In genomic region chr13:64030792-64031191, GRCm38 (mm10) we compare ENCODE assay signal across 23 mouse cellular contexts. TPM values are rescaled to one million over a fixed set of nuclear protein-coding genes. Genes with fewer than 3 reads are reported as not detected.
DNase-seq lines count a peak whose midpoint lies in the region; ATAC-seq and TF ChIP-seq lines count a peak whose summit lies in the region.
"Had no signal": no experiment of that assay in that cellular context is flagged by ENCODE, and none has a peak within 500 bp of the region (broad histone marks: within the 10 kb centered on the region; RNA-seq: fewer than 3 reads in every experiment).

No protein-coding gene starts in this region.

- H3K27ac ChIP-seq in gastrocnemius, adult 2 months = no peak overlapping the region
- H3K27ac ChIP-seq: forebrain, embryonic 12.5 days; heart, embryonic 10.5 days; hindbrain, embryonic 14.5 days; kidney, postnatal 0 days; liver, embryonic 12.5 days had no signal

- intact Hi-C loops in left cerebral cortex, postnatal 4 days (cut with DNase I) = loop anchor here (10.0 kb wide), 2 partner anchors 466 to 686 kb away; no protein-coding TSS in a partner anchor
- intact Hi-C loops in left cerebral cortex, postnatal 25 days (cut with DNase I) = loop anchor here (10.0 kb wide), 1 partner anchor 666 kb away; no protein-coding TSS in a partner anchor
- intact Hi-C loops in gastrocnemius, adult 2 months (cut with DNase I) = loop anchor here (10.0 kb wide), 1 partner anchor 176 kb away; no protein-coding TSS in a partner anchor

- DNase-seq in adrenal gland, postnatal 14 days = peak; percentile 20
- DNase-seq in adrenal gland, adult 8-10 months = no peak
- DNase-seq in left cerebral cortex, postnatal 4 days = peak; percentile 40
- no peak for DNase-seq in left cerebral cortex, postnatal 25 days (ENCODE audit: low spot score in 2 of 2)
- peak; percentile 28 for DNase-seq in MN1 (ENCODE audit: low spot score)
- peak; percentile 83 to 88 for DNase-seq in kidney, postnatal 36 days
- no peak for DNase-seq in gastrocnemius, adult 2 months
- DNase-seq: cerebellum, adult 9-11 months; embryo, embryonic 11 days; gastrocnemius, postnatal 36 days; thymus, postnatal 36 days had no signal

- no peak for ATAC-seq in megakaryocyte, adult 5-6 weeks (ENCODE audit: poor library complexity, severe bottlenecking)
- ATAC-seq: liver, embryonic 12.5 days had no signal

- no peak for TF ChIP-seq CTCF in gastrocnemius, adult 2 months (IDR thresholded peaks at IDR 0.05)

- H3K4me3 ChIP-seq in gastrocnemius, adult 2 months = no peak overlapping the region
- H3K4me3 ChIP-seq: forebrain, embryonic 12.5 days; heart, embryonic 10.5 days; liver, embryonic 12.5 days; megakaryocyte, embryonic 14.5 days had no signal

RNA-seq across cellular contexts. Expression of gene Hsd17b3, which starts 58.2 kb away (rescaled TPM):
- total RNA-seq in adrenal gland, postnatal 14 days (2021) = 0.68 TPM in 1 of 2 replicates, not detected in the other
- 1 to 10 TPM; 1.8 to 2.2 (median 1.8) TPM for total RNA-seq in adrenal gland, adult 8-10 months (2022)
- under 1 TPM in 1 of 2 experiments, not detected in 1; 0.64 TPM for total RNA-seq in left cerebral cortex, postnatal 4 days (2021)
- total RNA-seq in left cerebral cortex, postnatal 25 days (2021) = not detected
- total RNA-seq in megakaryocyte, adult 5-6 weeks (2015) = not detected in 2 replicates
- not detected in 2 replicates for total RNA-seq in megakaryocyte, adult 5-6 weeks (2017)
- total RNA-seq in gastrocnemius, adult 2 months (2021) = not detected
- total RNA-seq: CH12.LX; gastrocnemius, postnatal 36 days; heart, postnatal 25 days; layer of hippocampus, postnatal 25 days; left cerebral cortex, postnatal 14 days; midbrain, postnatal 0 days had no signal

Comparison
In these comparisons a context has a peak if more than half of its experiments do, and no peak if none do; other contexts are left out.
1. DNase-seq: peak in adrenal gland, postnatal 14 days (single experiment), left cerebral cortex, postnatal 4 days (single experiment), MN1 (single experiment) and kidney, postnatal 36 days (2 of 2); none in adrenal gland, adult 8-10 months (single experiment), left cerebral cortex, postnatal 25 days (0 of 2) and gastrocnemius, adult 2 months (single experiment).